Mouse (Mus musculus) layer of hippocampus, postnatal 36 days (tissue): ENCODE data around the gene Cyb561d2. TPM values are rescaled to one million over a fixed set of nuclear protein-coding genes. Genes with fewer than 3 reads are reported as not detected.
A peak's percentile ranks its signal among the peaks of the same experiment; 100 is the strongest.

Source experiments
- DNase-seq, 2 experiments: peaks; one replicate each; pipeline ENCODE4 v3.0.0; 2022
- total RNA-seq, 2 experiments: library from RNA; stranded (reverse); gene quantifications; 2 replicates each; pipeline ENCODE4 v1.2.3; 2021

Cyb561d2 gene
- total RNA-seq, 2 experiments from 2014 or later: 15.1 to 18.2 TPM

DNA sequence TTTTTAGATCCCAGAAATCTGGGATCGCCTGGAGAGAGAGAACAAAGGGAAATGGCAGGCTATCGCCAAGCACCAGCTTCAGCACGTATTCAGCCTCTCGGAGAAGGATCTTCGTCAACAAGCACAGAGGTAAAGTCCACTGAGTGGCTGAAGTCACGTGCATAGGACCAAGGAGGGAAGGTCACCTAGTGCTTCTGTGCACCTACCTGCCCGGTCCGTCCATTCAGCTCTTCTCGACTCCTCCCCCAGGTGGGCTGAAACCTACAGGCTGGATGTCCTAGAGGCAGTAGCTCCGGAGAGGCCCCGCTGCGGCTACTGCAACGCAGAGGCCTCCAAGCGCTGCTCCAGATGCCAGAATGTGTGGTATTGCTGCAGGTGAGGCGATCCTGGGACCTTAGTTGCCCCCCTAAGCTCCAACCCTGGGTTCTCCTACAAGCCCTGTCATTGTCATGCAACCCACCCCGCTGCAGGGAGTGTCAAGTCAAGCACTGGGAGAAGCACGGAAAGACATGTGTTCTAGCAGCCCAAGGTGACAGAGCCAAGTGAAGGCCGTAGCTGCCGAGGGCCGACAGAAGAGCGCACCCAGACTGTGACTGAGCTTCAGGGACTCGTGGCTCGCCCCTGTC, 8.6 kb upstream of the Cyb561d2 start:
- DNase-seq: no peak

DNA sequence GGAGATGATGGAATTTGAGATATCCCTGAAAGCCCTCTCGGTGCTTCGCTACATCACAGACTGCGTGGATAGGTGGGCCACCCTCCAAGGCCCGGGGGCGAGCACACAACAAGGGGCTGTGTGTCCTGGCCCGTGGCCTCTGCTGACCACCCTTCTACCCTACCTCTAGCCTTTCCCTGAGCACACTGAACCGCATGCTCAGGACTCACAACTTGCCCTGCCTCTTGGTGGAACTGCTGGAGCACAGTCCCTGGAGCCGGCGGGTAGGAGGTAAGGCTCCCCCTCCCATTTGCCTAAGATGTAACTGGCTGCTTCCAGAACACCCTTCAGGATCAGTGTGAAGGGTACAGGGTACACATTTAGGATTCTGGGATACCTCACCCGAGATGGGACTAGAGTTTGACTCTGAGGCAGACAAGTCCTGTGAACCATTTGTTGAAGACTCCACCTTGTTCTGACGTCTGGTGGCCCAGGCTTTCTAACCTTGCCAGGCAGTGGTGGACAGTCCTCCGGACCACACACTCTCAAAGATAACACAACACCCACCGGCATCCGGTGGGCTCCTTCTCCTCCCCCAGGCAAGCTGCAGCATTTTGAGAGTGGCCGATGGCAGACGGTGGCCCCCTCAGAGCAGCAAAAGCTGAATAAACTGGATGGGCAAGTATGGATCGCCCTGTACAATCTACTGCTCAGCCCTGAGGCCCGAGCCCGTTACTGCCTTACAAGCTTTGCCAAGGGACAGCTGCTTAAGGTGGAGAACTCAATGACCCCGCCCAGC, 7.5 kb upstream of the Cyb561d2 start:
- DNase-seq: no peak

DNA sequence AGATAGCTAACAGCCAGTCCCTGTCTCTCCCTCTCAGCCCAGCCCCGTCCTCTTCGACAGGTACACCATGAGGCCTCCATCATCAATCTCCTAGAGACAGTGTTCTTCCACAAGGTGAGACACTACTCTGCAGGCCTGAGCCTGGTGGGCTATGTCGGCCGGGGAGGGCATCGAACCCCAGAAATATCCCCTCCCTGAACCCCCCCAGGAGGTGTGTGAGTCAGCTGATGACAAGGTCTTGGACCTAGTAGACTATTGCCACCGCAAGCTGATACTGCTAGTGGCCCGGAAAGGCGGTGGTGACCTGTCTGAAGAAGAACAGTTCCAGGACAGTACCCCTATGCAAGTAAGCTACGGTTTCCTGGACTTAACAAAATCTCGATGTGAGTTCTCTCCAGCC, 6.8 kb upstream of the Cyb561d2 start:
- DNase-seq: no peak

DNA sequence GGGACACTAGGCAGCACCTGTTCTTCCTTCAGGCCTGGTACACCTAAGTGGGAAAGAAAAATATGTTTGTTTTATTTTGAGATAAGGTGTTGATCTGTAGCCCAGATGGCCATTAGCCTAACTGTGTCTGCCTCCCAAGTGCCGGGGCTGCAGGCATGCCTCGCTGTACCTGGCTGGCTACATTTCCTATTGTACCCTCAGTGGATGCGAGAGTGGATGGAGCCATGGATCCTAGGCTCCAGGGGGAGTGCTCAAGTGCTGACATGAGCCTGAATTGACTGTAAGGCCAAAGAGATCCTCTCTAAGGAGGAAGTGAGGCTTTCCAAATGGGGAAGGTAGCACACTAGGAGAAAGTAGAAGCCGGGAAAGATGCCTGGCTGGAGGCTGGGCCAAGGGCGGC, 6.0 kb upstream of the Cyb561d2 start:
- no peak for DNase-seq

DNA sequence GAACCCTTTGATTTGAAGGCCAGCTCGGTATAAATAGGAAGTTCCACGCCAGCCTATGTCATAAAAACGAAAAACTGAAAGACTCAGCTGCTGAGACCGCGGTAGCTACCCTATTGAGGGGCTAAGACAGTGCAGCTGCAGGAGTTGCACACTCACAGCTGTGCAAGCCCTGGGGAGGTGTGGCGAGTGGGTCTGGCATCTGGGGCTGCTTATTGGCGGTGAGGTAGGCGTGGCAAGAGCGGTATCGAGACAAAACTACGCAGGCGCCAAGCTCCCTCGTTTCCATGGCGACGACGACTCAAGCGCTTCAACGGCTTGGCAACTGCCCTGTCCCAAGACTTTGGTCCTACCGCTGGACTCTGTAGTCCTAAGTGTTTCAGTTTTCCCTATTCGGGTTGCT, 5.0 kb upstream of the Cyb561d2 start, which contains the start of gene Zmynd10:
Zmynd10 (plus strand) TSS at position 273 of the 400 bp plus-strand sequence.
- peak; percentile 84 to 85 for DNase-seq

DNA sequence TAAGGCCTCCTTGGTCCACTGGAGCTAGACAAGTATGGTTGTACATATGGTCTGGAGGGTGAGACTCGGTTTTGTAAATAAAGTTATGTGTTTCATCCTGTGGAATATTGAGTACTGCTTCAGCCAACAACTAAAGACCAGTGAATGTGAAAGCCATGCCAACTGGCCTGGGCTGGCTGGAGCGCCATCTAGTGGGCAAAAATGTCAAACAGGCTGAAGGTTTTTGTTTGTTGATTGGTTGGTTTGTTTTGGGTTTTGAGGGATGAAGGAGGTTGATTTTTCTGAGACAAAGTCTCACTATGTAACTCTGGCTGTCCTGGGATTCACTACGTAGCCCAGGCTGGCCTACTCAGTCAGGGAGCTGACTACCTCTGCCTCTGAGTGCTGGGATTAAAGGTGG, 3.6 kb upstream of the Cyb561d2 start:
- DNase-seq: peak; percentile 58 to 61

DNA sequence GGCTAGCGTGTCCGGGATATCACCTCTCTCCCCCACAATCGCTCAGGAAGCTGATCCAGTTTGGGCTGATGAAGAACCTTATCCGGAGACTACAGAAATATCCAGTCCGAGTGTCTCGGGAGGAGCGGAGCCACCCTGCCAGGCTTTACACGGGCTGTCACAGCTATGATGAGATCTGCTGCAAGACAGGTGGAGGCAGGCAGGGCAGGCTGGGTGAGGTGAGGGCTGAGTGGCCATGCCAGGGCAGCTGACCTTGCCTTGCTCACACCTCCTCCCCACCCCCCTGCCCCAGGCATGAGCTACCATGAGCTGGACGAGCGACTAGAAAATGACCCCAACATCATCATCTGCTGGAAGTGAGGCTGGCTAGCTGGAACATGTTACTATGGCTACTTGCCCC, 3.2 kb upstream of the Cyb561d2 start:
- no peak for DNase-seq

DNA sequence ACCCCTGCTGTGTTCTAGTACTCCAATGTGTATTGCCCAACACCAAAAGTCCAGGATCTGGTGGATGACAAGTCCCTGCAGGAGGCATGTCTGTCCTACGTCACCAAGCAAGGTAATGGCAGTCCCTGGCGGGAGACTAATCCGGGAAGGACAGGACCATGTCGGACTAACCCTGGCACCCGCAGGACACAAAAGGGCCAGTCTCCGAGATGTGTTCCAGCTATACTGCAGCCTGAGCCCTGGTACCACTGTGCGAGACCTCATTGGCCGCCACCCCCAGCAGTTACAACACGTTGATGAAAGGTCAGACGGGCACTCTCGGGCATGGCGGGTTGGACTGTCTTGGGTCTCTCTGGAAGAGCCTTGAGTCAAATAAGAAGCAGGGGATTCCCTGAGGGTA, 2.7 kb upstream of the Cyb561d2 start:
- no peak for DNase-seq

DNA sequence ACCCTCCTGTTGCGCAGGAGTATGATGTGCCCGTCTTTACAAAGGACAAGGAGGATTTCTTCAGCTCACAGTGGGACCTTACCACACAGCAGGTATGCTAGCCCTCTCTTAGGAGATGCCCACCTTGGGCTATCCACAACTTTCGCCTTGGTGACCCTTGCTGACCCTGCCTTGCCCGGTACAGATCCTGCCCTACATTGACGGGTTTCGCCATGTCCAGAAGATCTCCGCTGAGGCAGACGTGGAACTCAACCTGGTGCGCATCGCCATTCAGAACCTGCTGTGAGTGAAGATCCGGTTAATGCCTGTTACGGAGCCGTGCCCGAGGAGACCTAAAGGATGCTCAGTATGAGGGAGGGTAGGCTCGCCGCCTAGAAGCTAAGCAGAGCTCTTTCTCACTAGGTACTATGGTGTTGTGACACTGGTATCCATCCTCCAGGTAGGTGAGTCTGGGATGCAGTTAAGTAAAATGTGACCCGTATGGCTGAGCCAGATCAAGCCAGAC, 2.3 kb upstream of the Cyb561d2 start:
- no peak for DNase-seq

DNA sequence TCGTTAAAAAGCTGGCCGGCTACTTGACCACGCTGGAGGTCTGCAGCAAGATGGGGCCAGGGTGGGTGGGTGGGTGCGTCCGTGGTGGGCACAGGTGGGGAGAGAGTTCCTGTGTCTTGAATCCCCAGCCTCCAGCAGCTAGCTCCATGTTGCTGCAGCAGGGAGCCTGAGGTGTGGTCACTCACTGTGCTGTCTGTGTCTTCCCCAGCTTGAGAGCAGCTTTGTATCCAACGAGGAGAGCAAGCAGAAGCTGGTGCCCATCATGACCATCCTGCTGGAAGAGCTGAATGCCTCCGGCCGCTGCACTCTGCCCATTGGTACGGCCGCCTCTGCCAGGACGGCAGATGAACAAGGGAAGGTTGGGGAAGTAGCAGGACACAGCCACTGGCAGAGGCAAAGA, 1.3 kb upstream of the Cyb561d2 start:
- DNase-seq: no peak

DNA sequence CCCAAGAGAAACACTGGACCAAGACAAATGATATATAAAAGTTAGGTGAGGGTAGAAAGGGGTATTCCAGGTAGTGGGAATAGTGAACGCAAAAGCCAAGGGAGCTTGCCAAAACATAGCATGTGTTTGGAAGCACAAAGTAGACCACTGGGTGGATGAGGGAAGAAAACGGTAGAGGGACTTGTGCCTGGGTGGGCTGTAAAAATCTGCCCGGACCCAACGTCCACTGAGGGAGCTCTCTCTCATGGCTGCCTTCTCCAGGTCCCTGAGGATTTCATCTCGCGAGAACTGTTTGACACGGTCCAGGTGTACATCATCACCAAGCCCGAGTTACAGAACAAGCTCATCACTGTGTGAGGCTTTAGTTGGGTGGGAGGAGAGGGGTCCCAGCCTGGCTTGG, 728 bp upstream of the Cyb561d2 start:
- DNase-seq: no peak

DNA sequence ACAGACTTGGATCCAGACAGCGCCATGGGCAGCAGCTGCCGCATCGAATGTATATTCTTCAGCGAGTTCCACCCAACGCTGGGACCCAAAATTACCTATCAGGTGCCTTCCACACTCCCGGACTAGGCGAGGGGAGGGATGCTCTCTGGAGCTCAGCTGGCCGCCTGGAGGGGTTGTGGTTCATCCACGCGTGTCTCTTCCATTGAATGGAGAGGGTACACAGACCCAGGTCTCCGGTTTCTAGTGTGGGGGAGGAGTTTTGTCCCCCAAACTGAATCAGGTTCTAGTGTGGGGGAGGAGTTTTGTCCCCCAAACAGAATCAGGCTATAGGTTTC, 326 bp upstream of the Cyb561d2 start:
- no peak for DNase-seq

DNA sequence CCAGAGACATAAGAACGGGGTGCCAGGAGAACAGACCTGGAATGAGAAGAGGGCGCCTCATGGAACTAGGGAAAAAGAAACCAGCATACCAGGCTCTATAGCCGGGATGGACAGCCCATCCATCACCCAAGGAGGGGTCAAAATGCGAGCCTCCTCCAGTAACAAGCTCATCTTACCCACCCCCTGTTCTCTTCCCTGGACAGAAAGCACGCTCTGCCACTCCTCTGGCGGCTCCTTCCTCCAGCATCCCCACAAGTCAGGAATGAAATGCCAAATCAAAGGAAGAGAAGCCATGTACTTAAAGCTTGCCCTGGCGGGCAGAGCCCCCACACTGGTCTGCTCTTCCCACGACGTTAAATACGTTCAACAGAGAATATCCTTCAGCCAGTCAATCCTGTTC, 988 bp downstream of the Cyb561d2 start:
- no peak for DNase-seq

DNA sequence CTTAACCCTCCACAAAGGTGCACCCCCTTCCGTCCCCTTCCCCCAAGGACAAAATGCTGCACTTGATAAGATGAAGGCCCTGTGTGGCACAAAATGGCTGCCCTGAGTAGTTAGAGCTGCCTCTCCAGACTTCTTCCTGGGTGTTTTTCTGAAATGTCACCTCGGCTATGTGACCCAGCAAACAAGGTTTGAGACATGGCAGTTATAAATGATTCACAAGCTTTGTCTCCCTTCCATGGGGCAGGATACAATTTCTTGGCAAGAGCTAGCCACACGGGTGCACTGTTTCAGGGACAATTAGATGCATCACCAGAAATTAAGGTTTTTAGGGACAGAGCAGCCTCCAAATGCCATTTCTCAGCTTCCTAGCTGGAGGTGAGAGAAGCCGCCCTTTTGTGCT, 1.6 kb downstream of the Cyb561d2 start:
- DNase-seq: no peak

DNA sequence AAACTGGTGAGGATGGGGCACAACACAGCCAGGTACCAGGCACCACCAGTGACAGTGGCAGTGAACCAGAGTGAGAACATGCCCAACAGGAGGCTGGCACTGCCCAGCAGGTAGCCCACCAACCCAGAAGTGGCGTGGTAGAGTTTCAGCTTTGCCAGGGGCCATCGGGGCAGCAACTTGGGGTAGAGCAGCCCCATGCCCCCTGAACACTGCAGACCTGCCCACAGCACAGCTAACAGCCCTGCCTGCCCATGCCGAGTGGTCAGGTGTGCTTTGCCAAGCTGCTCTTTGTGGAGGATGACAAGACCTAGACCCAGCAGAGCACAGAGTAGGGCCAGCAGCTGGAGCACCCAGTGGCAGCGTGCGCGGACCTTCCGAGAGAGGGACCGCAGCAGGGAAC, 2.1 kb downstream of the Cyb561d2 start:
- no peak for DNase-seq

DNA sequence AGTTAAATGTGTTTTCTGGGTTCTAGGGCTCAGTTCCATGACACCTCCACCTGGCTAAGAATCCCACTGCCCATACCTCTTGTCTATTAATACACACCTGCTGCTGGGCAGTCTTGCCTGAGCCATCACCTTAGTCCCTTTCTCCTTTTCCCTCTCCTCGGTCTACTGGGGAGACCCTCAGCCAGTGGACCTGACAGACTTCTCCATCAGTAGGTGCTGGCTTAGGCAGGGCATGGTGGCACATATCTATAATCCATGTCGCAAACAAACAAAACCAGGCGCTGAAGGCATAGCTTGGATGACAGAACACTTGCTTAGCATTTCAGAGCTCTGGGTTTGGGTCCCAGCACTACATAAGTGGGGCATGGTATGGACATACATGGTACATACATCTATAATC, 3.3 kb downstream of the Cyb561d2 start:
- DNase-seq: no peak

DNA sequence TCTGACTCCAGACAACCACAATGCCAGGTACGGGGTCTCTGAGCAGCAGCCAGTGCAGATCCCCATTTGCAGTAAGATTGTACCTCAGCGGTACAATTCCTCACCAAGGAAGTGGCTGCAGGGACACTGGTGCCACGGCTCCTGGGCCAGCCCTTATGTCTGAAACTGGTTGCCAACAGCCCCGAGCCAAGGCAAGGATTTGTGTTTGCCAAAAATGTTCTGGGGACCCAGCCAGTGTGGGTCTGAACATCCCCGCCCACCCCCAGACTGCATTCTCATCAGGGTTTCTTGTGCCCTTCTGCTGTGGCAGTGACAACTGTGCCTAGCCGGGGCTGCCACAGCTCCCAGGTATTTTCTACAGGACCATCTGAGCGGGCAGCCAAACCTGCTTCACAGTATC, 3.8 kb downstream of the Cyb561d2 start:
- peak in 1 of 2 experiments; percentile 52 for DNase-seq

DNA sequence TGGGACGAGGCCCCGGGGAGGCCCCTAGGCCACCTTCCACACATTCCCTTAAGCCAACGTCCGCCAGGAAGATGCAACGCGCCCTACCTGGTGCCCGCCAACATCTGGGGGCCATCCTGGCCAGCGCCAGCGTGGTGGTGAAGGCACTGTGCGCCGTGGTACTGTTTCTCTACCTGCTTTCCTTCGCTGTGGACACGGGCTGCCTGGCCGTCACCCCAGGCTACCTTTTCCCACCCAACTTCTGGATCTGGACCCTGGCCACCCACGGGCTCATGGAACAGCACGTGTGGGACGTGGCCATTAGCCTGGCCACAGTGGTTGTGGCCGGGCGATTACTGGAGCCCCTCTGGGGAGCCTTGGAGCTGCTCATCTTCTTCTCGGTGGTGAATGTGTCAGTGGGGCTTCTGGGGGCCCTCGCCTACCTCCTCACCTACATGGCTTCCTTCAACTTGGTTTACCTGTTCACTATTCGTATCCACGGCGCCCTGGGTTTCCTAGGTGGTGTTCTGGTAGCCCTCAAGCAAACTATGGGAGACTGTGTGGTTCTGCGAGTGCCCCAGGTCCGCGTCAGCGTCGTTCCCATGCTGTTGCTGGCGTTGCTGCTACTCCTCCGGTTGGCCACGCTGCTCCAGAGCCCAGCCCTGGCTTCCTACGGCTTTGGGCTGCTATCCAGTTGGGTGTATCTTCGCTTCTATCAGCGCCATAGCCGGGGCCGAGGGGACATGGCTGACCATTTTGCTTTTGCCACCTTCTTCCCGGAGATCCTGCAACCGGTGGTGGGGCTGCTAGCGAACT, 7.4 kb downstream of the Cyb561d2 start:
- DNase-seq: no peak

DNA sequence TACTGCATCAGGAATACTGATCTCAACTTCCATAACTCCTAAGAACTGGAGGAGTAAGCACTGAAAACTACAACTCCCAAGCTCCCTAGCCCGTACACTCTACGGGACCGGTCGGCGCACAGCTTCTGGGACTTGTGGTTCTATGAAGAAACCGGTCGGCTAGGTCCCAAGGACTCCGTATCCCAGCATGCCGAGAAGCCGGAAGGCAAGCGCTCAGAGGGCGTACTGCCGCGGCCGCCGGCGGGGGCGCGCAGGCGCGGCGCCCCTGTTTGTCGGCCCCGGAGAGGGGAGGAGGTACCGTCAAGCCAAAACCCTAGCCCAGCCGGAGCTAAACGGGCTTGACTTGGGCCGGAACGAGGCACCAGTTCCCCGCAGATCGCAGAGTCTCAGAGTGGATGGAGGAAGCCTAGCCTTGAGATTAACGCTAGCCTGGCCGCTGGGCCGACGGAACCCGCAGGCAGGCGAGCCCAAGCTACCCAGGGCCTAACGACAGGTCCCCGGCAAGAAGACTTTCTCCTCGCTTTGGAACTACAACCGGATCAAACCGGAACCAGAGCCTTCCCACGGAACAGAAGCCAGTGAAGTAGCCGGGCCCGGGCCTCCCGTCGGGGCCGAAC, 8.1 kb downstream of the Cyb561d2 start, which contains the start of gene Tmem115:
Tmem115 (plus strand) TSS at position 155 of the 617 bp plus-strand sequence.
- peak; percentile 92 to 95 for DNase-seq

DNA sequence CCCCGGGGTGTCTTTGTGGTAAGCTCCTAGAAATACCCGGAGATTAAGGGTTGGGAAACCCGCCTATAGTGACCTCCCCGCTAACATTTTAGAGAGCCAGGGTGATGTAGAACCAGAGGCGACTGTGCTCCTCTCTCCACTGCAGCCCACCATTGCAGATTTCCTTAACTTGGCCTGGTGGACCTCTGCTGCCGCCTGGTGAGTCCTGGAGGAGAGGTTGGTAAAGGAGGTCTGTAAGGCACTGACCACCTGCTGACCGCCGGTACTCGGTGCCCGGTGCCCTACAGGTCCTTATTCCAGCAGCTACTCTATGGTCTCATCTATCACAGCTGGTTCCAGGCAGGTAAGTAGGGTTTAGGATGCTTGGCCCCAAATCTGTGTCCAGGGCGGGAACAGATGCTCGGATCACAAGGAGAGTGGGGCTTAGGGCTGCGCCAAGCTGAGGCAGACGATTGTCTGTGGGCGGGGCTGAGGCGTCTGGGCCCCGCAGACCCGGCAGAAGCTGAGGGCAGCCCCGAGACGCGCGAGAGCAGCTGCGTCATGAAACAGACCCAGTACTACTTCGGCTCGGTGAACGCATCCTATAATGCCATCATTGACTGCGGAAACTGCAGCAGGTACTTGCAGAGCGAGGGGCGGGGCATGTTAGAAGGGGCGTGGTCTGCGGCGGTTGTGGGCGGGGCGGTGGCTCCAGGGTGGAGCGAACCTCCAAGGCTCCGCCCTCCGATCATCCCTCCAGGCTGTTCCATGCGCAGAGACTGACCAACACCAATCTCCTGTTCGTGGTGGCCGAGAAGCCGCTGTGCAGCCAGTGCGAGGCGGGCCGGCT, 15.6 kb downstream of the Cyb561d2 start:
- DNase-seq: peak; percentile 46 to 66

DNA sequence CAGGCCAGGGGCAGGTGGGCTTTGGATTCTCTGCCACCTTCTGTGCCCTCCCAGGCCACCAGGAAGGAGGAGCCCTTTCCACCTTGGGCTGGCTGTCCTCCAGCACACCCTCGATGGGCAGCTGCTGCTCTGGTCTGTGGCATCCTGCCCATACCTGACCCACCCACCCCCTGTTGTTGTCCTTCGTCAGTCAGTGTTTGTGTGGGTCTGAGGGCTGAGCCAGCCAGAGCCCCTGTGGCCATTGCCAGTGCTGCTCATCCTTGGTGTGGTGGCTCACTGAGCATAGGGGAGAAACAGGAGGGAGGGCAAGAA, 19.6 kb downstream of the Cyb561d2 start:
- DNase-seq: no peak
